ENCODE assay signal across 8 mouse cellular contexts in genomic region chrX:169989691-169990631, GRCm38 (mm10). TPM values are rescaled to one million over a fixed set of nuclear protein-coding genes. Genes with fewer than 3 reads are reported as not detected.
DNase-seq lines count a peak whose midpoint lies in the region; ATAC-seq and TF ChIP-seq lines count a peak whose summit lies in the region.
"Not testable (repeated sequence)": the region's sequence is repeated elsewhere in the genome, so short reads cannot be mapped to it uniquely, and the experiment has no call there.

No protein-coding gene starts in this region.

- H3K27me3 ChIP-seq in heart, postnatal 0 days (ENCODE audit: control insufficient read depth, insufficient read depth, low read length): not testable (repeated sequence)

- not testable (repeated sequence) for H3K4me1 ChIP-seq in heart, postnatal 0 days (ENCODE audit: control insufficient read depth, insufficient read depth); lung, adult 2 months (ENCODE audit: control insufficient read depth, insufficient read depth, low read length); olfactory bulb, adult 2 months (ENCODE audit: control insufficient read depth, insufficient read depth, low read length)

- peak overlapping the region; percentile 4; the same call in 1 of the 2 replicates for H3K4me3 ChIP-seq in heart, postnatal 0 days (ENCODE audit: low read depth, low read length)
- not testable (repeated sequence) for H3K4me3 ChIP-seq in lung, adult 2 months (replicated peaks; ENCODE audit: extremely low read depth, low read depth, low read length)
- peak overlapping the region; percentile 8; the same call in 1 of the 2 replicates for H3K4me3 ChIP-seq in olfactory bulb, adult 2 months (ENCODE audit: insufficient read depth, low read depth, low read length)

- not testable (repeated sequence) for TF ChIP-seq POLR2A in lung, adult 2 months (IDR thresholded peaks at IDR 0.05; ENCODE audit: borderline replicate concordance, extremely low read depth, low read depth, low read length); olfactory bulb, adult 2 months (IDR thresholded peaks at IDR 0.05; ENCODE audit: insufficient read depth, low read depth, low read length)

- peaks cover 47% of the 10 kb centered on the region for H3K9me3 ChIP-seq in heart, postnatal 0 days (replicated peaks; ENCODE audit: control insufficient read depth, low read length)

- not testable (repeated sequence) for TF ChIP-seq CTCF in heart, postnatal 0 days (IDR thresholded peaks at IDR 0.05; ENCODE audit: low read depth); lung, adult 2 months (IDR thresholded peaks at IDR 0.05; ENCODE audit: insufficient read depth, low read length); olfactory bulb, adult 2 months (IDR thresholded peaks at IDR 0.05; ENCODE audit: insufficient read depth, low read depth, low read length)

- peak overlapping the region; percentile 30 for H3K4me2 ChIP-seq in heart, postnatal 0 days (ENCODE audit: low read depth, low read length)

- WGBS in heart, postnatal 0 days: 65% methylated on average over 56 of the region's 56 CpGs
- 73% methylated on average over 56 of the region's 56 CpGs for whole genome bisulfite sequencing in lung, adult 2 months
- WGBS in olfactory bulb, adult 2 months: 79% methylated on average over 56 of the region's 56 CpGs

- DNase-seq in CD8-positive naive resting alpha-beta T cell, adult 2 months (ENCODE audit: low read depth in 2 of 2, low spot score in 2 of 2): peak; percentile 81 to 85
- DNase-seq in c-Kit-negative CD71-positive TER-119-positive erythroid progenitor cells, embryonic 14.5 days (ENCODE audit: low read depth, low spot score): peak; percentile 26
- DNase-seq in fat pad, adult 2 months (ENCODE audit: extremely low read depth, low read depth, low spot score): peak; percentile 55
- DNase-seq in heart, postnatal 0 days (ENCODE audit: low spot score): not testable (repeated sequence)
- peak; percentile 66 to 84 for DNase-seq in layer of hippocampus, adult 18-20 months (ENCODE audit: low spot score in 2 of 2)
- peak; percentile 64 for DNase-seq in lung, adult 2 months
- peak; percentile 69 to 97 for DNase-seq in thymus, adult 18-20 months

- not testable (repeated sequence) for TF ChIP-seq EP300 in heart, postnatal 0 days (IDR thresholded peaks at IDR 0.05; ENCODE audit: low read depth)

- H3K27ac ChIP-seq in heart, postnatal 0 days (ENCODE audit: low read depth); olfactory bulb, adult 2 months (ENCODE audit: insufficient read depth, low read depth, low read length): not testable (repeated sequence)

- H3K36me3 ChIP-seq in heart, postnatal 0 days (replicated peaks; ENCODE audit: control insufficient read depth, insufficient read depth, low read length): peaks cover 20% of the 10 kb centered on the region

- peak; percentile 6 for ATAC-seq in heart, postnatal 0 days (ENCODE audit: insufficient read depth, low read depth)

- not testable (repeated sequence) for H3K9ac ChIP-seq in heart, postnatal 0 days (replicated peaks; ENCODE audit: low read depth, low read length)

RNA-seq across cellular contexts. Expression of gene Gm21887, which starts 19.5 kb away (rescaled TPM):
- 0.88 and 16.5 TPM in 2 replicates for total RNA-seq in heart, postnatal 0 days (2014; rRNA removed; ENCODE audit: low replicate concordance)
- 32.6 and 63.9 TPM in 2 replicates for polyA plus RNA-seq in heart, postnatal 0 days (2015; fragmentation: Nextera tagmentation; extraction: Ambion mirVana)
- 10 to 100 TPM; 48.5 to 82.4 TPM for total RNA-seq in layer of hippocampus, adult 18-20 months (2021)
- 528 and 535 TPM in 2 replicates for polyA plus RNA-seq in lung, adult 2 months (2012; rRNA removed)
- not detected in 2 replicates for polyA plus RNA-seq in olfactory bulb, adult 2 months (2012; ENCODE audit: insufficient read depth, insufficient read length, low replicate concordance, missing spikeins)
